Mouse (Mus musculus): ENCODE data around the gene Pphln1.

- TF ChIP-seq CHD2 (IDR thresholded peaks at IDR 0.05; ENCODE audit: low read depth, low read length), result no peak
- no peak for TF ChIP-seq ZNF384 (IDR thresholded peaks at IDR 0.05; ENCODE audit: low read depth, low read length)
Measured at GRCm38 (mm10) chr15:93503201-93503745, 105.1 kb downstream of the Pphln1 start.
